Mouse (Mus musculus) stomach, embryonic 16.5 days (tissue): ENCODE results near the gene Gm16181. TPM values are rescaled to one million over a fixed set of nuclear protein-coding genes. Genes with fewer than 3 reads are reported as not detected.

Source experiments
- ATAC-seq: fragments of 200-750 bp; cut with Nextera tagmentation; 2 replicates; pipeline ENCODE4 v1.8.0; 2017; ENCODE audit warnings: moderate number of reproducible peaks, moderate TSS enrichment; ENCODE audit not compliant: insufficient read depth, low FRiP score
- H3K27ac ChIP-seq: fragments of 300-500 bp; sonication (generic); 2 replicates; pipeline ENCODE4 v1.5.1; 2014; ENCODE audit warnings: low read length
- H3K27me3 ChIP-seq: fragments of 300-500 bp; sonication (generic); 2 replicates; pipeline ENCODE4 v1.6.1; 2014; ENCODE audit warnings: low read length, control low read depth, mixed read lengths; ENCODE audit not compliant: control insufficient read depth, insufficient read depth
- H3K36me3 ChIP-seq: fragments of 300-500 bp; sonication (generic); 2 replicates; pipeline ENCODE4 v1.6.1; 2014; ENCODE audit warnings: low read length; ENCODE audit not compliant: control insufficient read depth, insufficient read depth
- H3K4me1 ChIP-seq: fragments of 300-500 bp; sonication (generic); 2 replicates; pipeline ENCODE4 v1.6.1; 2014; ENCODE audit warnings: low read length, control low read depth, mixed read lengths; ENCODE audit not compliant: control insufficient read depth, insufficient read depth
- H3K4me2 ChIP-seq: fragments of 300-500 bp; sonication (generic); 2 replicates; pipeline ENCODE4 v1.6.1; 2014; ENCODE audit warnings: low read depth, low read length, mixed read lengths
- H3K4me3 ChIP-seq: fragments of 300-500 bp; sonication (generic); replicated peaks from 2 replicates; pipeline ENCODE4 v1.5.1; 2014; ENCODE audit warnings: mild to moderate bottlenecking, low read length
- H3K9ac ChIP-seq: fragments of 300-500 bp; sonication (generic); 2 replicates; pipeline ENCODE4 v1.6.1; 2014; ENCODE audit warnings: low read length
- H3K9me3 ChIP-seq: fragments of 300-500 bp; sonication (generic); replicated peaks from 2 replicates; pipeline ENCODE4 v1.6.1; 2016; ENCODE audit warnings: low read length, control low read depth; ENCODE audit not compliant: control insufficient read depth
- WGBS: fragments of 180-500 bp; shearing (Covaris S2); extraction: QIAGEN DNeasy Blood & Tissue Kit; methylation state at CpG from one replicate; pipeline ENCODE4 v1.1.7; 2014; 5-methylcytosine and 5-hydroxymethylcytosine counted together
- polyA plus RNA-seq: library from polyadenylated mRNA; unstranded; fragments of >200 nt; fragmentation: Nextera tagmentation; extraction: Ambion mirVana; gene quantifications from 2 replicates; pipeline ENCODE4 v1.2.1, GENCODE M21; 2015

The Gm16181 gene
- polyA plus RNA-seq, 1 experiment from 2014 or later, result 0.27 TPM

DNA sequence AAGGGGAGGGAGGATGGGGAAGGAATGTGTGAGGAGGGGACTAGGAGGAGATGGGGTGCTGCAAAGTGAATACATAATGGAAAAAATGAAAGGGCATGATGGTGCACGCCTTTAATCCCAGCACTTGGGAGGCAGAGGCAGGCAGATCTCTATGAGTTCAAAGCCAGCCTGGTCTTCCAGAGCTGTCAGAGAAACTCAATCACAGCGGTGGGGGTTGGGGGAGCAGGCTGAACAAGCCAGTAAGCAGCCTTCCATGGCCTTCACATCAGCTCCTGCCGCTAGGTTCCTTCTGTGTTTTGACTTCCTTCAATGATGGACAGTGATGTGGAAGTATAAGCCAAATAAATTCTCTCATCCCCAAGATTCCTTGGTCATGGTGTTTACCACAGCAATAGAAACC, 34.7 kb downstream of the Gm16181 start:
- 64% methylated on average over 3 of the region's 3 CpGs for WGBS
- no peak overlapping the region for H3K4me2 ChIP-seq
- H3K27ac ChIP-seq, result no peak overlapping the region
- H3K9me3 ChIP-seq, result no peaks in the 10 kb centered on the region
- peaks cover 4% of the 10 kb centered on the region; the same call in 1 of the 2 replicates for H3K4me1 ChIP-seq
- peaks cover 20% of the 10 kb centered on the region for H3K36me3 ChIP-seq
- no peak overlapping the region for H3K4me3 ChIP-seq
- no peak for ATAC-seq
- H3K9ac ChIP-seq, result no peak overlapping the region
- no peaks in the 10 kb centered on the region for H3K27me3 ChIP-seq

DNA sequence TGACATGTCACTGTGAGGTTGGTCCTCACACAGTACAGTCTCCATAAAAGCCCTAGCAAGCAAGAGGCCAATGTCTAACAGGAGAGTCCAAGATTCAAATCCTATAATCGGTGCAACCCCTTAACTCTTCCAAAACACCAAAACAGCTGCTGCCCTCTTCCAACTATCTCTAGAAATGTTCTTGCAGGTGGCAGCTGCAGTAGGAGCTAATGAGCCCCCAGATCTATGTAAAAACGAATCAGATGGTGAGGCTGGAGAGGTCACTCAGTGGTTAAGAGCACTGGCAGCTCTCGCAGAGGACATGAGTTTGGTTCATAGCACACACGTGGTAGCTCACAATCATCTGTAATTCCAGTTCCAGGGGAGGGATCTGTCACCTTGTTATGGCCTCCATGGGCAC, 35.1 kb downstream of the Gm16181 start:
- WGBS, result 46% methylated on average over 4 of the region's 4 CpGs
- no peak overlapping the region for H3K9ac ChIP-seq
- no peaks in the 10 kb centered on the region for H3K9me3 ChIP-seq
- no peaks in the 10 kb centered on the region for H3K27me3 ChIP-seq
- ATAC-seq, result no peak
- peaks cover 4% of the 10 kb centered on the region; the same call in 1 of the 2 replicates for H3K4me1 ChIP-seq
- no peak overlapping the region for H3K27ac ChIP-seq
- H3K4me3 ChIP-seq, result no peak overlapping the region
- H3K4me2 ChIP-seq, result no peak overlapping the region
- H3K36me3 ChIP-seq, result peaks cover 17% of the 10 kb centered on the region

DNA sequence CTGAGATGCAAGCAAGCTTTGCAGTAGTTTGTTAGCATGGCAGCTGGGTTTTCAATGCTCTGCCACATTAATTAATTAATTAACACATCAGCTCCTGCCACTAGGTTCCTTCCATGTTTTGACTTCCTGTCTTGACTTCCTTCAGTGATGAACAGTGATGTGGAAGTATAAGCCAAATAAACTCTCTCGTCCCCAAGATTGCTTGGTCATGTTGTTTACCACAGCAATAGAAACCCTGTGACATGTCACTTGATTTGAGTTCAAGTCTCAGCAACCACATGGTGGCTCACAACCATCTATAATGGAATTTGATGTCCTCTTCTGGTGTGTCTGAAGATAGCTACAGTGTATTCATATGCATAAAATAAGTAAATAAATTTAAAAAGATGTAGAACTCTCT, 36.7 kb downstream of the Gm16181 start:
- ATAC-seq, result no peak
- peaks cover 5% of the 10 kb centered on the region; the same call in 1 of the 2 replicates for H3K36me3 ChIP-seq
- no peak overlapping the region for H3K27ac ChIP-seq
- H3K27me3 ChIP-seq, result no peaks in the 10 kb centered on the region; the same call in 1 of the 2 replicates
- no peak overlapping the region for H3K4me2 ChIP-seq
- WGBS, result 56% methylated on average over 1 of the region's 1 CpGs
- H3K9me3 ChIP-seq, result no peaks in the 10 kb centered on the region
- no peak overlapping the region for H3K9ac ChIP-seq
- H3K4me3 ChIP-seq, result no peak overlapping the region
- H3K4me1 ChIP-seq, result peaks cover 4% of the 10 kb centered on the region; the same call in 1 of the 2 replicates

DNA sequence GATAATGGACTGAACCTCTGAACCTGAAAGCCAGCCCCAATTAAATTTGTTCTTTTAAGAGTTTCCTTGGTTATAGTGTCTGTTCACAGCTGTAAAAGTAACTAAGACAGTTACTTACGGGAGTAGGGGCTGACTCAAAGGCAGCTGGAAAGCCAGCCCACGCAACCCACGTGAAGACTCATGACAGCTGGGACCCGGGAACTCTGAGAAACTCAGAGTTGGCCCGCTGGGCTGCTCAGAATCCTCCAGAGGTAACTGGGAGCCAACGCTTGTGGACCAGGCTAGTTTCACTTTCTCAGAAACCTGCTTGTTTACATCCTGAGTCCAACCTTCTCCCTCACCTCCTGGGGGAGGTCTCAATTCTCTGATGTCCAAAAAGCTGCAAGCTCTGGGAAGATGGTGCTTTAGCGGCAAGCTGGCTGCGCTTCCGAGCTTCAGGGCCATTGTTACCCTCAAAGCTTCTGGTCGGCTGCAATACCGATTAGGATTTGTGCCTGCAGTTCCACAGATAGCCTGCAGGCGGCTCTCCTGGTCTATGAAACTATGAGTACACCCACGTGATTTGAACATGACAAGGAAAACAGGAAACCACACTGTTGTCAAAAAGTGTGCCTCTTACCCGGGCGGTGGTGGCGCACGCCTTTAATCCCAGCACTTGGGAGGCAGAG, 37.3 kb downstream of the Gm16181 start:
- 0 out of 2 replicates have a peak, but pooled peaks have one; percentile 7 for ATAC-seq
- Histone ChIP-seq H3K27ac (no peak overlapping the region; the same call in 1 of the 2 replicates), H3K36me3 (no peaks in the 10 kb centered on the region; the same call in 1 of the 2 replicates)

DNA sequence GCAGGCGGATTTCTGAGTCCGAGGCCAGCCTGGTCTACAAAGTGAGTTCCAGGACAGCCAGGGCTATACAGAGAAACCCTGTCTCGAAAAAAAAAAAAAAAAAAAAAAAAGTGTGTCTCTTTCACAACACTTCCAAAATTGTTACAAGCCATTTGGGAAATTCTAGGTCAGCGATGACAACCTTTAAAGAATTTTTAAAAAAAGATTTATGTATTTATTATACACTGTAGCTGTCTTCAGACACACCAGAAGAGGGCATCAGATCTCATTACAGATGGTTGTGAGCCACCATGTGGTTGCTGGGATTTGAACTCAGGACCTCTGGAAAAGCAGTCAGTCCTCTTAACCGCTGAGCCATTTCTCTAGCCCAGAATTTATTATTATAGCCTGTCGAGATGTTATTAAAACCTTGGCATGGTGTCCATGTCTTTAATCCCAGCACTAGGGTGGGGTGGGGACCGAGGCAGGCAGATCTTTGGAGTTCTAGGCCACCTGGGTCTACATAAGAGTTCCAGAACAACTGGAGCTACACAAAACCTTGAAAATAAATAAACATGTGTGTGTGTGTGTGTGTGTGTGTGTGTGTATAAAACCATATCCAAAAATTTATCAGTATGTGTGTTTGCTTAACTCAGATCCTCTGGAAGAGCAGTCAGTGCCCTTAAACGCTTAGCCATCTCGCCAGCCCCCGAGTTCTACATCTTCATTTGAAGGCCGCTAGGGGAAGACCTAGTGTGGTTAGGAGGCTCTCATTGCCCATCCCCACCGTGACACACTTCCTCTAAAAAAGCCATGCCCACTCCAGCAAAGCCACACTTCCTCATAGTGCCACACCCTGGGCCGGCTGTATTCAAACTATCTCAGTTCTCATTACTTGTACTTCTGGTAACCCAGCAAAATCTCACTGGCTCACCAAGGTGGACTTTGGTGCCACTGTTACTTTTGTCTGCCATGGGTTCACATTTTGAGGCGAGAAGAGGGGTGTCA, 38.2 kb downstream of the Gm16181 start:
- no peak overlapping the region for H3K27ac ChIP-seq
- H3K36me3 ChIP-seq, result no peaks in the 10 kb centered on the region
- 0 out of 2 replicates have a peak overlapping the region, but pooled peaks have one; percentile 59 for H3K4me2 ChIP-seq
- H3K9ac ChIP-seq, result no peak overlapping the region
- ATAC-seq, result no peak
- no peaks in the 10 kb centered on the region for H3K9me3 ChIP-seq
- peaks cover 4% of the 10 kb centered on the region; the same call in 1 of the 2 replicates for H3K4me1 ChIP-seq
- H3K27me3 ChIP-seq, result no peaks in the 10 kb centered on the region; the same call in 1 of the 2 replicates
- WGBS, result 55% methylated on average over 13 of the region's 14 CpGs
- no peak overlapping the region for H3K4me3 ChIP-seq

More for the DNA sequence above, 37.3 kb downstream of the Gm16181 start:
- H3K9me3 ChIP-seq, result no peaks in the 10 kb centered on the region
- 12% methylated on average over 17 of the region's 17 CpGs for WGBS
- peak overlapping the region; percentile 67 for H3K9ac ChIP-seq
- peak overlapping the region; percentile 43 for H3K4me3 ChIP-seq
- H3K27me3 ChIP-seq, result no peaks in the 10 kb centered on the region; the same call in 1 of the 2 replicates
- peak overlapping the region; percentile 59 for H3K4me2 ChIP-seq
- peaks cover 4% of the 10 kb centered on the region; the same call in 1 of the 2 replicates for H3K4me1 ChIP-seq

DNA sequence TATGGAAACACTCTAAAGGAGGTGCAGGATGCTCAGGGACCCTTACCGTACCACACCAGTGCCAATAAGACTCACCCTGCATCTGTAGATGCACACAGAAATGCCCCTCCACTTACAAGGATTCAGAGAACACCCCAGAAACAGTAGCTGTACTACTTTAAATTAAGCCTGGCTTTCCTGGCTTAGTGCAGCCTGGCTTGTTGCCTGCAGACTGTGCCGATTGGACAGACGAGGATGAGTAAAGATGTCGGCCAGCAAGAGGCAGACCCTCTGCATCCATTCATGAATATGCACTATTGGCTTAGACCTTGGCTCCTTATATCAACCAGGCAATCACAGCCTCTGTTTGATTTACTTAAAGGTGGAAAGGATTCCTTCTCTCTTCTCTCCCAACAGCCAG, 39.0 kb downstream of the Gm16181 start:
- H3K27ac ChIP-seq, result no peak overlapping the region
- no peak overlapping the region for H3K4me3 ChIP-seq

DNA sequence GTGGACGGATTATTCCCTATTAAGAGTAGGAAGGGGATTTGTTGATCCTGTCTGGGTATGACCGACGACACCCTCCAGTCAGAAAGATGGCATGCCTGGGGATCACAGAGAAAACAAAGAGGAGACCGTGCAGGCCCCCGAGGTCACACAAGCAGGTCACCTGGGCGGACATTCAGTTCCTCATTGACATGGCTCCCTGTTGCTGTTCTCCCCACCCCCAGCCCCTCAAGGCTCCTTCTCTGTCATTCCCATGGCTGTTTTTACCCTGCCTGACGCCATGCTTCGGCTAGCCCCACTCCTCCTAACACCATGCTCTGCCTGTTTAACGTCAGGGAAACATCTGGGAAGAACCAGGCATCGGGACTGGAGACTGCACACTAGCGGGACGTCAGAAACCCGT, 41.0 kb downstream of the Gm16181 start:
- H3K4me3 ChIP-seq, result no peak overlapping the region
- ATAC-seq, result no peak
- H3K4me1 ChIP-seq, result peaks cover 4% of the 10 kb centered on the region; the same call in 1 of the 2 replicates
- H3K27me3 ChIP-seq, result no peaks in the 10 kb centered on the region; the same call in 1 of the 2 replicates
- 74% methylated on average over 13 of the region's 13 CpGs for WGBS
- H3K9me3 ChIP-seq, result no peaks in the 10 kb centered on the region
- no peak overlapping the region for H3K4me2 ChIP-seq
- no peak overlapping the region for H3K9ac ChIP-seq
- H3K27ac ChIP-seq, result no peak overlapping the region
- no peaks in the 10 kb centered on the region for H3K36me3 ChIP-seq

More for the DNA sequence above, 39.0 kb downstream of the Gm16181 start:
- Histone ChIP-seq H3K4me1 (peaks cover 4% of the 10 kb centered on the region; the same call in 1 of the 2 replicates), H3K27me3 (no peaks in the 10 kb centered on the region; the same call in 1 of the 2 replicates), H3K4me2 (no peak overlapping the region), H3K36me3 (no peaks in the 10 kb centered on the region), H3K9me3 (no peaks in the 10 kb centered on the region), H3K9ac (no peak overlapping the region)
- WGBS, result 68% methylated on average over 4 of the region's 4 CpGs
- no peak for ATAC-seq

DNA sequence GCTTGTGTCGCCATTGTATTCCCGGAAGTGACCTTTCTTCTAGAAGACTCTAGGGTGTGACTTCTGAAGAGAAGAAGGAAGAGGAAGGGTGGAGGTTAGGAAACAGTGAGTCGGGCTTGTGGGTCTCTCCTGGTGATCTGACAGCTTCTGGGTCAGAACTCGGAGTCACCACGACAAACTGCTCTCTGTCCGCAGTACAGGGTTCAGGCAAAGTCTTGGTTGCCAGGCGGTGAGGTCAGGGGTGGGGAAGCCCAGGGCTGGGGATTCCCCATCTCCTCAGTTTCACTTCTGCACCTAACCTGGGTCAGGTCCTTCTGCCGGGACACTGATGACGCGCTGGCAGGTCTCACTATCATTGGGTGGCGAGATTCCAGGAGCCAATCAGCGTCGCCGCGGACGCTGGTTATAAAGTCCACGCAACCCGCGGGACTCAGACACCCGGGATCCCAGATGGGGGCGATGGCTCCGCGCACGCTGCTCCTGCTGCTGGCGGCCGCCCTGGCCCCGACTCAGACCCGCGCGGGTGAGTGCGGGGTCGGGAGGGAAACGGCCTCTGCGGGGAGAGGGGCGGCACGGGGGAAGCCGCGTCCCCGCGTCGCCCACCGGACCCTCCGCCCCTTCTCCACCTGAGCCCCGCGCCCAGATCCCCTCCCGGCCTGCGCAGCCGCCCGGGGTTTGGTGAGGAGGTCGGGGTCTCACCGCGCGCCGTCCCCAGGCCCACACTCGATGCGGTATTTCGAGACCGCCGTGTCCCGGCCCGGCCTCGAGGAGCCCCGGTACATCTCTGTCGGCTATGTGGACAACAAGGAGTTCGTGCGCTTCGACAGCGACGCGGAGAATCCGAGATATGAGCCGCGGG, 42.3 kb downstream of the Gm16181 start, which contains the start of gene H2-D1:
Gene H2-D1, plus strand, starts transcription at position 67 of the 859 bp plus-strand sequence.
- Histone ChIP-seq H3K9ac (peak within 1 kb of the TSS; percentile 80), H3K4me3 (peak within 1 kb of the TSS; percentile 73), H3K4me2 (peak within 1 kb of the TSS; percentile 98), H3K27ac (no peak within 1 kb of the TSS; the same call in 1 of the 2 replicates), H3K27me3 (no peaks in the 10 kb centered on the region; the same call in 1 of the 2 replicates), H3K9me3 (no peaks in the 10 kb centered on the region), H3K36me3 (no peaks in the 10 kb centered on the region), H3K4me1 (peaks cover 2% of the 10 kb centered on the region; the same call in 1 of the 2 replicates)
- WGBS, result under 1% methylated on average over 58 of the region's 73 CpGs
- peak; percentile 94 for ATAC-seq
